Mouse (Mus musculus): ENCODE data around the gene Gm6812.
"Not testable (repeated sequence)": the region's sequence is repeated elsewhere in the genome, so short reads cannot be mapped to it uniquely, and the experiment has no call there.

Gm6812 gene

GRCm38 (mm10) chrX:68892953-68893352 is at the start of gene Gm6812:
Gene Gm6812, minus strand, starts transcription at chrX:68893053.
- not testable (repeated sequence) for DNase-seq (ENCODE audit: extremely low spot score)

DNA sequence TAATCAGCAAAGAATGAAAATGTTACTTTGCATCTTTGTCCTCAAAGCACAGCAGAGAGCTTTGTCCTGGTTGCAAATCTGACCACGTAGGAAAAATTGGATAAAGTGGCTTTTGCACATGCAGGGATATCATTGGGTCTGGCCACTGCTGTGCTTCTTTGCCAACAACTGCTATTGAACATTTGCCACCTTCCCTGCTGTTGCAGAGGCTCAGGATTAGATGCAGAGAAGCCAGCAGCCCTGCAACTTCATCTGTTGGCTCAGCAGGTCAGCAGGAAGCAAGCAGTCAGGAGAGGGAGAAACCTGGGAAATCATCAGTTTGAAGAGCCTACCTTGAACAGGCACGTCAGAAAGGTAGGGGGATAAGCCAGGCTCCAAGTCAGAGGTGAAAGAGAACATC is 27.7 kb downstream of the Gm6812 start:
- DNase-seq (ENCODE audit: extremely low spot score): no peak
